In genomic region chrX:168663982-168664689, GRCm38 (mm10) we compare ENCODE assay signal across 10 mouse cellular contexts. TPM values are rescaled to one million over a fixed set of nuclear protein-coding genes. Genes with fewer than 3 reads are reported as not detected.
DNase-seq lines count a peak whose midpoint lies in the region; ATAC-seq lines count a peak whose summit lies in the region.
"Had no signal": no experiment of that assay in that cellular context is flagged by ENCODE, and none has a peak within 500 bp of the region (broad histone marks: within the 10 kb centered on the region; RNA-seq: fewer than 3 reads in every experiment).

No protein-coding gene starts in this region.

- DNase-seq in liver = peak; percentile 2
- DNase-seq in liver, embryonic 11.5 days (ENCODE audit: low spot score) = no peak
- DNase-seq in heart, adult 9 months (ENCODE audit: low spot score in 2 of 2) = peak; percentile 32 to 39
- DNase-seq in heart, postnatal 36 days = peak; percentile 18 to 23
- no peak for DNase-seq in kidney, postnatal 10 days

- no peak overlapping the region for H3K4me3 ChIP-seq in liver, embryonic 11.5 days (ENCODE audit: low read depth, low read length)
- no peak overlapping the region for H3K4me3 ChIP-seq in intestine, embryonic 16.5 days (ENCODE audit: low read length)
- H3K4me3 ChIP-seq: embryonic facial prominence, embryonic 10.5 days; forebrain, embryonic 13.5 days; kidney, embryonic 15.5 days had no signal

- H3K9ac ChIP-seq in liver, embryonic 11.5 days (ENCODE audit: low read depth, low read length) = no peak overlapping the region
- H3K9ac ChIP-seq in intestine, embryonic 16.5 days (ENCODE audit: low read depth, low read length) = no peak overlapping the region
- H3K9ac ChIP-seq: forebrain, embryonic 13.5 days; kidney, embryonic 15.5 days had no signal

- no peaks in the 10 kb centered on the region; the same call in 1 of the 2 replicates for H3K36me3 ChIP-seq in liver, embryonic 11.5 days (ENCODE audit: control insufficient read depth, insufficient read depth, low read length)
- no peaks in the 10 kb centered on the region for H3K36me3 ChIP-seq in intestine, embryonic 16.5 days (ENCODE audit: control insufficient read depth, insufficient read depth, low read length)

- intact Hi-C loops in heart, postnatal 36 days (cut with DNase I) = loop anchor here (5.0 kb wide), 1 partner anchor 273 kb away; no protein-coding TSS in a partner anchor

- WGBS in liver, embryonic 11.5 days = 71% methylated on average over 12 of the region's 12 CpGs
- 71% methylated on average over 12 of the region's 12 CpGs for WGBS in intestine, embryonic 16.5 days

- H3K4me1 ChIP-seq in liver, embryonic 11.5 days (replicated peaks; ENCODE audit: control insufficient read depth, insufficient read depth, low read length) = no peaks in the 10 kb centered on the region
- H3K4me1 ChIP-seq in intestine, embryonic 16.5 days (ENCODE audit: control insufficient read depth, insufficient read depth, low read length) = no peaks in the 10 kb centered on the region
- H3K4me1 ChIP-seq: embryonic facial prominence, embryonic 10.5 days; forebrain, embryonic 13.5 days; kidney, embryonic 15.5 days had no signal

- ATAC-seq in liver, embryonic 11.5 days (replicated peaks; ENCODE audit: low FRiP score) = no peak
- ATAC-seq in megakaryocyte-erythroid progenitor cell, adult 5-6 weeks (replicated peaks; ENCODE audit: low FRiP score, low TSS enrichment, poor library complexity, severe bottlenecking) = 0 out of 2 replicates have a peak, but pooled peaks have one; percentile 26
- no peak for ATAC-seq in intestine, embryonic 16.5 days
- ATAC-seq: forebrain, embryonic 13.5 days had no signal

- H3K4me2 ChIP-seq in liver, embryonic 11.5 days = no peak overlapping the region
- no peak overlapping the region for H3K4me2 ChIP-seq in intestine, embryonic 16.5 days (ENCODE audit: low read depth, low read length)
- H3K4me2 ChIP-seq: forebrain, embryonic 13.5 days; kidney, embryonic 15.5 days had no signal

- H3K27me3 ChIP-seq in liver, embryonic 11.5 days (replicated peaks; ENCODE audit: control insufficient read depth, insufficient read depth, low read length) = no peaks in the 10 kb centered on the region
- no peaks in the 10 kb centered on the region; the same call in 1 of the 2 replicates for H3K27me3 ChIP-seq in intestine, embryonic 16.5 days (replicated peaks; ENCODE audit: control insufficient read depth, insufficient read depth, low read length)
- H3K27me3 ChIP-seq: forebrain, embryonic 13.5 days had no signal

- no peak overlapping the region for H3K27ac ChIP-seq in liver, embryonic 11.5 days (ENCODE audit: low read depth, low read length)
- H3K27ac ChIP-seq in intestine, embryonic 16.5 days (ENCODE audit: low read length) = no peak overlapping the region
- H3K27ac ChIP-seq: embryonic facial prominence, embryonic 10.5 days; forebrain, embryonic 13.5 days; kidney, embryonic 15.5 days had no signal

- H3K9me3 ChIP-seq in liver, embryonic 11.5 days (ENCODE audit: control insufficient read depth, low read length) = no peaks in the 10 kb centered on the region
- no peaks in the 10 kb centered on the region for H3K9me3 ChIP-seq in intestine, embryonic 16.5 days (ENCODE audit: control insufficient read depth, low read length)
- H3K9me3 ChIP-seq: embryonic facial prominence, embryonic 10.5 days; forebrain, embryonic 13.5 days; kidney, embryonic 15.5 days had no signal

RNA-seq across cellular contexts. Expression of gene Msl3, which starts 9.6 kb away (rescaled TPM):
- polyA plus RNA-seq in liver, embryonic 11.5 days (2014; fragmentation: Nextera tagmentation; extraction: Ambion mirVana) = 35.5 and 38.2 TPM in 2 replicates
- 10 to 100 TPM; 49.9 to 51.5 TPM for total RNA-seq in heart, postnatal 36 days (2021)
- 45.3 and 49.6 TPM in 2 replicates for total RNA-seq in megakaryocyte-erythroid progenitor cell, adult 5-6 weeks (2014; fragmentation: Nextera tagmentation)
- total RNA-seq in megakaryocyte-erythroid progenitor cell, adult 5-6 weeks (2017) = 118 and 131 TPM in 2 replicates
- polyA plus RNA-seq in intestine, embryonic 16.5 days (2015; fragmentation: Nextera tagmentation; extraction: Ambion mirVana) = 33.9 and 34.6 TPM in 2 replicates

Comparison
In these comparisons a context has a peak if more than half of its experiments do, and no peak if none do; other contexts are left out.
1. DNase-seq: peak in liver (single experiment), heart, adult 9 months (2 of 2) and heart, postnatal 36 days (2 of 2); none in liver, embryonic 11.5 days (single experiment) and kidney, postnatal 10 days (single experiment).